Mouse (Mus musculus): ENCODE data around the gene Edrf1.
"Not testable (repeated sequence)": the region's sequence is repeated elsewhere in the genome, so short reads cannot be mapped to it uniquely, and the experiment has no call there.

Edrf1 gene

GRCm38 (mm10) chr7:133645716-133646115 lies 8.4 kb downstream of the Edrf1 start:
- no peak for DNase-seq (ENCODE audit: low spot score in 2 of 2)

GRCm38 (mm10) chr7:133662467-133662866 lies 25.1 kb downstream of the Edrf1 start:
- DNase-seq (ENCODE audit: low spot score in 2 of 2): no peak

- DNase-seq (ENCODE audit: low spot score in 2 of 2): no peak
Measured at GRCm38 (mm10) chr7:133669071-133669470, 31.7 kb downstream of the Edrf1 start.

GRCm38 (mm10) chr7:133669946-133670345 lies 32.6 kb downstream of the Edrf1 start:
- no peak for DNase-seq (ENCODE audit: low spot score in 2 of 2)

- no peak for DNase-seq (ENCODE audit: low spot score in 2 of 2)
Measured at GRCm38 (mm10) chr7:133670846-133671245, 33.5 kb downstream of the Edrf1 start.

GRCm38 (mm10) chr7:133676002-133676401 lies 38.7 kb downstream of the Edrf1 start:
- DNase-seq (ENCODE audit: low spot score in 2 of 2): no peak

GRCm38 (mm10) chr7:133678716-133679115 lies 41.4 kb downstream of the Edrf1 start:
- DNase-seq (ENCODE audit: low spot score in 2 of 2): no peak

GRCm38 (mm10) chr7:133679439-133679838 lies 42.1 kb downstream of the Edrf1 start:
- DNase-seq (ENCODE audit: low spot score in 2 of 2): no peak

GRCm38 (mm10) chr7:133679961-133680360 lies 42.6 kb downstream of the Edrf1 start, which contains the start of gene Mmp21:
TSS of gene Mmp21 (minus strand) at chr7:133680061.
- no peak for DNase-seq (ENCODE audit: low spot score in 2 of 2)

- DNase-seq (ENCODE audit: low spot score in 2 of 2): no peak
Measured at GRCm38 (mm10) chr7:133683626-133684025, 46.3 kb downstream of the Edrf1 start.

GRCm38 (mm10) chr7:133684110-133684509 lies 46.8 kb downstream of the Edrf1 start:
- DNase-seq (ENCODE audit: low spot score in 2 of 2): no peak

- DNase-seq (ENCODE audit: low spot score in 2 of 2): no peak
Measured at GRCm38 (mm10) chr7:133684701-133685100, 47.4 kb downstream of the Edrf1 start.

- DNase-seq (ENCODE audit: low spot score in 2 of 2): not testable (repeated sequence)
Measured at GRCm38 (mm10) chr7:133685644-133686043, 48.3 kb downstream of the Edrf1 start.

GRCm38 (mm10) chr7:133698021-133698709 lies 60.8 kb downstream of the Edrf1 start:
- DNase-seq (ENCODE audit: low spot score in 2 of 2): no peak

- DNase-seq (ENCODE audit: low spot score in 2 of 2): no peak
Measured at GRCm38 (mm10) chr7:133699885-133700284, 62.5 kb downstream of the Edrf1 start.

- DNase-seq (ENCODE audit: low spot score in 2 of 2): no peak
Measured at GRCm38 (mm10) chr7:133701366-133701765, 64.0 kb downstream of the Edrf1 start.

- DNase-seq (ENCODE audit: low spot score in 2 of 2): no peak
Measured at GRCm38 (mm10) chr7:133702333-133702732, 65.0 kb downstream of the Edrf1 start.

GRCm38 (mm10) chr7:133703906-133704305 lies 66.6 kb downstream of the Edrf1 start:
- DNase-seq (ENCODE audit: low spot score in 2 of 2): no peak

GRCm38 (mm10) chr7:133707301-133707700 lies 70.0 kb downstream of the Edrf1 start:
- no peak for DNase-seq (ENCODE audit: low spot score in 2 of 2)

- DNase-seq (ENCODE audit: low spot score in 2 of 2): no peak
Measured at GRCm38 (mm10) chr7:133715387-133715786, 78.0 kb downstream of the Edrf1 start.

- DNase-seq (ENCODE audit: low spot score in 2 of 2): no peak
Measured at GRCm38 (mm10) chr7:133718580-133718979, 81.2 kb downstream of the Edrf1 start.

- DNase-seq (ENCODE audit: low spot score in 2 of 2): no peak
Measured at GRCm38 (mm10) chr7:133720616-133721015, 83.3 kb downstream of the Edrf1 start.
